ENCODE assay signal across 8 mouse cellular contexts in the genomic region with DNA sequence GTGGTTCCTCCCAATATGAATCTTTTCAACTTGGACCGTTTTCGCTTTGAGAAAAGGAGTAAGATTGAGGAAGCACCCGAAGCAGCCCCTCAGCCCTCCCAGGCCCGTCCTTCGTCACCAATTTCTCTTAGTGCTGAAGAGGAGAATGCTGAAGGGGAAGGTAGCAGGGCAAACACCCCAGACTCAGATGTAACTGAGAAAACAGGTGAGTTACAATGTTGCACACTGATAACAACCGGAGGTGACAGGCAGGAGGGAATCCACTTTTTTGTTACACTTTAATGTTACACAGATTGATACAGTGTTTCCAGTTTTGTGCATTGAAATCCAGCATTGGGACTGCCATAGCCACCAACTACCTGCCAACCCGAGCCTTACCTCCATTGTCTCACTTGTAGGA. TPM values are rescaled to one million over a fixed set of nuclear protein-coding genes. Genes with fewer than 3 reads are reported as not detected.
A peak's percentile ranks its signal among the peaks of the same experiment; 100 is the strongest.
DNase-seq lines count a peak whose midpoint lies in the region; ATAC-seq and TF ChIP-seq lines count a peak whose summit lies in the region.

No protein-coding gene starts in this region.

- no peaks in the 10 kb centered on the region for H3K27me3 ChIP-seq in cerebellum, adult 2 months (ENCODE audit: control insufficient read depth, insufficient read depth, low read length)
- H3K27me3 ChIP-seq in limb, embryonic 10.5 days (ENCODE audit: low read depth, poor library complexity, severe bottlenecking) = no peaks in the 10 kb centered on the region
- no peaks in the 10 kb centered on the region for H3K27me3 ChIP-seq in neural tube, embryonic 15.5 days (replicated peaks)

- 6% methylated on average over 7 of the region's 7 CpGs for WGBS in cerebellum, adult 2 months
- 19% methylated on average over 7 of the region's 7 CpGs for WGBS in limb, embryonic 10.5 days
- WGBS in neural tube, embryonic 15.5 days = 10% methylated on average over 7 of the region's 7 CpGs

- no peak for TF ChIP-seq CTCF in cerebellum, adult 2 months (IDR thresholded peaks at IDR 0.05; ENCODE audit: borderline replicate concordance, insufficient read depth, low read depth, low read length)

- peak overlapping the region; percentile 87 for H3K4me3 ChIP-seq in cerebellum, adult 2 months (replicated peaks; ENCODE audit: insufficient read depth, low read depth, low read length)
- peak overlapping the region; percentile 92 for H3K4me3 ChIP-seq in limb, embryonic 10.5 days
- peak overlapping the region; percentile 86 for H3K4me3 ChIP-seq in neural tube, embryonic 15.5 days (replicated peaks)

- no peaks in the 10 kb centered on the region for H3K4me1 ChIP-seq in cerebellum, adult 2 months (ENCODE audit: control insufficient read depth, insufficient read depth, low read length)
- H3K4me1 ChIP-seq in limb, embryonic 10.5 days = no peaks in the 10 kb centered on the region
- H3K4me1 ChIP-seq in neural tube, embryonic 15.5 days = peaks cover 15% of the 10 kb centered on the region

- ATAC-seq in neural tube, embryonic 15.5 days (ENCODE audit: low FRiP score) = peak; percentile 18; the same call in 1 of the 2 replicates

- H3K9ac ChIP-seq in neural tube, embryonic 15.5 days (replicated peaks) = peak overlapping the region; percentile 94

- H3K4me2 ChIP-seq in neural tube, embryonic 15.5 days = peak overlapping the region; percentile 71

- H3K9me3 ChIP-seq in limb, embryonic 10.5 days (replicated peaks) = no peaks in the 10 kb centered on the region
- no peaks in the 10 kb centered on the region for H3K9me3 ChIP-seq in neural tube, embryonic 15.5 days (replicated peaks)

- H3K36me3 ChIP-seq in limb, embryonic 10.5 days = peaks cover 45% of the 10 kb centered on the region
- peaks cover 28% of the 10 kb centered on the region for H3K36me3 ChIP-seq in neural tube, embryonic 15.5 days

- TF ChIP-seq POLR2A in cerebellum, adult 2 months (IDR thresholded peaks at IDR 0.05; ENCODE audit: borderline replicate concordance, insufficient read depth, low read length) = no peak

- no peak for DNase-seq in cerebellum, adult 2 months
- DNase-seq in cerebellum, adult 9-11 months = no peak
- peak; percentile 3 for DNase-seq in urinary bladder, postnatal 14 days (ENCODE audit: low spot score)
- no peak for DNase-seq in urinary bladder, postnatal 10 days (ENCODE audit: low spot score)
- DNase-seq in limb, embryonic 10.5 days (ENCODE audit: low spot score) = no peak
- DNase-seq in layer of hippocampus, adult 18-20 months (ENCODE audit: low spot score in 2 of 2) = no peak
- no peak for DNase-seq in retina, postnatal 1 day

- peak overlapping the region; percentile 67 for H3K27ac ChIP-seq in cerebellum, adult 2 months (ENCODE audit: insufficient read depth, low read length)
- peak overlapping the region; percentile 100 for H3K27ac ChIP-seq in limb, embryonic 10.5 days
- H3K27ac ChIP-seq in neural tube, embryonic 15.5 days (replicated peaks) = peak overlapping the region; percentile 97

RNA-seq across cellular contexts. Expression of gene Smarcad1, which starts 0.9 kb away (rescaled TPM):
- polyA plus RNA-seq in cerebellum, adult 2 months (2012; rRNA removed) = 20.9 and 22.3 TPM in 2 replicates
- polyA plus RNA-seq in limb, embryonic 10.5 days (2016; fragmentation: Nextera tagmentation; extraction: Ambion mirVana) = 102 and 109 TPM in 2 replicates
- polyA plus RNA-seq in neural tube, embryonic 15.5 days (2015; fragmentation: Nextera tagmentation; extraction: Ambion mirVana) = 46.2 and 48.2 TPM in 2 replicates
- total RNA-seq in layer of hippocampus, adult 18-20 months (2021) = 10 to 100 TPM; 34.1 to 37.0 TPM
